Mouse (Mus musculus) stomach, postnatal 0 days (tissue): Measurements from ENCODE around the gene Cadps2. TPM values are rescaled to one million over a fixed set of nuclear protein-coding genes. Genes with fewer than 3 reads are reported as not detected.
A peak's percentile ranks its signal among the peaks of the same experiment; 100 is the strongest.

Experiments
- ATAC-seq: fragments of 200-750 bp; cut with Nextera tagmentation; 2 replicates; pipeline ENCODE4 v1.8.0; 2017; ENCODE audit not compliant: low FRiP score, low TSS enrichment
- DNase-seq: peaks from one replicate; pipeline ENCODE4 v3.0.0-alpha.2; 2016; ENCODE audit warnings: low spot score
- H3K27ac ChIP-seq: fragments of 300-500 bp; sonication (generic); replicated peaks from 2 replicates; pipeline ENCODE4 v1.5.1; 2014; ENCODE audit warnings: mild to moderate bottlenecking, control low read depth
- H3K27me3 ChIP-seq: fragments of 300-500 bp; sonication (generic); 2 replicates; pipeline ENCODE4 v1.6.1; 2014; ENCODE audit warnings: low read length; ENCODE audit not compliant: control insufficient read depth, insufficient read depth
- H3K36me3 ChIP-seq: fragments of 300-500 bp; sonication (generic); 2 replicates; pipeline ENCODE4 v1.6.1; 2014; ENCODE audit warnings: low read length, mixed read lengths; ENCODE audit not compliant: control insufficient read depth, insufficient read depth
- H3K4me1 ChIP-seq: fragments of 300-500 bp; sonication (generic); replicated peaks from 2 replicates; pipeline ENCODE4 v1.6.1; 2014; ENCODE audit warnings: antibody characterized with exemption; ENCODE audit not compliant: control insufficient read depth, insufficient read depth
- H3K4me2 ChIP-seq: fragments of 300-500 bp; sonication (generic); replicated peaks from 2 replicates; pipeline ENCODE4 v1.6.1; 2014; ENCODE audit warnings: low read depth, mild to moderate bottlenecking, control low read depth, moderate library complexity
- H3K4me3 ChIP-seq: fragments of 300-500 bp; sonication (generic); 2 replicates; pipeline ENCODE4 v1.5.1; 2014; ENCODE audit warnings: low read depth, low read length, control low read depth
- H3K9ac ChIP-seq: fragments of 300-500 bp; sonication (generic); 2 replicates; pipeline ENCODE4 v1.6.1; 2014; ENCODE audit warnings: mild to moderate bottlenecking, low read length, control low read depth, mixed read lengths
- H3K9me3 ChIP-seq: fragments of 300-500 bp; sonication (generic); 2 replicates; pipeline ENCODE4 v1.6.1; 2016; ENCODE audit warnings: low read length; ENCODE audit not compliant: control insufficient read depth
- CTCF ChIP-seq: IDR thresholded peaks from 2 replicates; pipeline ENCODE4 v1.5.1; 2016; ENCODE audit warnings: antibody characterized with exemption, low read depth, mild to moderate bottlenecking, moderate library complexity
- EP300 ChIP-seq: optimal IDR thresholded peaks from 2 replicates; pipeline ENCODE3; 2016; ENCODE audit warnings: antibody characterized with exemption
- WGBS: fragments of 180-500 bp; shearing (Covaris S2); extraction: QIAGEN DNeasy Blood & Tissue Kit; methylation state at CpG from one replicate; pipeline ENCODE4 v1.1.7; 2014; 5-methylcytosine and 5-hydroxymethylcytosine counted together
- polyA plus RNA-seq: library from polyadenylated mRNA; unstranded; fragments of >200 nt; fragmentation: Nextera tagmentation; extraction: Ambion mirVana; gene quantifications from 2 replicates; pipeline ENCODE4 v1.2.1, GENCODE M21; 2015

Cadps2 gene
- polyA plus RNA-seq, 1 experiment from 2014 or later = 4.8 TPM

GRCm38 (mm10) chr6:23288752-23289151 lies 550.5 kb downstream of the Cadps2 start:
- H3K27me3 ChIP-seq = no peaks in the 10 kb centered on the region
- TF ChIP-seq EP300 (no peak), CTCF (no peak)
- H3K9me3 ChIP-seq = no peaks in the 10 kb centered on the region
- ATAC-seq (peak; percentile 99), DNase-seq (no peak)
- no peak overlapping the region for H3K27ac ChIP-seq
- H3K4me3 ChIP-seq = no peak overlapping the region
- no peaks in the 10 kb centered on the region for H3K36me3 ChIP-seq
- H3K9ac ChIP-seq = no peak overlapping the region
- H3K4me2 ChIP-seq = no peak overlapping the region
- WGBS = 60% methylated on average over 4 of the region's 4 CpGs
- H3K4me1 ChIP-seq = no peaks in the 10 kb centered on the region

GRCm38 (mm10) chr6:23281514-23281820 lies 557.8 kb downstream of the Cadps2 start:
- no peak overlapping the region for H3K9ac ChIP-seq
- no peaks in the 10 kb centered on the region for H3K4me1 ChIP-seq
- no peak overlapping the region for H3K4me2 ChIP-seq
- H3K9me3 ChIP-seq = no peaks in the 10 kb centered on the region
- ATAC-seq (no peak), DNase-seq (no peak)
- no peaks in the 10 kb centered on the region for H3K36me3 ChIP-seq
- no peak overlapping the region for H3K27ac ChIP-seq
- H3K27me3 ChIP-seq = no peaks in the 10 kb centered on the region
- H3K4me3 ChIP-seq = no peak overlapping the region
- TF ChIP-seq EP300 (no peak), CTCF (no peak)
- 75% methylated on average over 9 of the region's 9 CpGs for WGBS

GRCm38 (mm10) chr6:23280811-23281513 lies 558.3 kb downstream of the Cadps2 start:
- Histone ChIP-seq H3K27ac (no peak overlapping the region), H3K4me1 (no peaks in the 10 kb centered on the region), H3K27me3 (no peaks in the 10 kb centered on the region), H3K4me2 (no peak overlapping the region), H3K9me3 (no peaks in the 10 kb centered on the region), H3K9ac (no peak overlapping the region), H3K4me3 (no peak overlapping the region), H3K36me3 (no peaks in the 10 kb centered on the region)
- DNase-seq = no peak
- 64% methylated on average over 15 of the region's 15 CpGs for WGBS
- TF ChIP-seq CTCF (no peak), EP300 (no peak)
- no peak for ATAC-seq

DNA sequence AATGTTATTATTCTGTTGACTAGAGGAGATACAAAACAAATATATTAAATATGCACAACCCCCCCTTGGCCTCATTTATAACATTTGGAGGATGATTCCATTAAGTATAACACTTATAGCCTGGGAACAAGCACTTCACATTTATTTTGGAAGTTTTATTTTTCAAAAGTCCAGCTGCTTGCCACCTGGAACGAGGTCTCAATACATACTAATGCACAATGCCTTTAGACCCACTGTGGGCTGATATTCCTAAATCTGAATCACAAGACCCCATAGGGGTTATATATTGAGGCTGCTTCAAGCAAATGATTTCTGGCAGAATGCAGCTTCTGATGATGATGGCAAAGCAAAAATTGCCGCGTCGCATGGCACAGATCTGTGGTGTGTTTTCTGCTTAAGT lies 565.7 kb downstream of the Cadps2 start:
- Histone ChIP-seq H3K4me3 (no peak overlapping the region), H3K4me1 (no peaks in the 10 kb centered on the region), H3K9me3 (no peaks in the 10 kb centered on the region), H3K36me3 (no peaks in the 10 kb centered on the region), H3K4me2 (no peak overlapping the region), H3K27me3 (no peaks in the 10 kb centered on the region; the same call in 1 of the 2 replicates), H3K9ac (no peak overlapping the region), H3K27ac (no peak overlapping the region)
- DNase-seq = no peak
- TF ChIP-seq CTCF = no peak
- no peak for TF ChIP-seq EP300
- WGBS = 75% methylated on average over 4 of the region's 4 CpGs
- no peak for ATAC-seq

- Histone ChIP-seq H3K36me3 (no peaks in the 10 kb centered on the region), H3K9ac (no peak overlapping the region), H3K9me3 (no peaks in the 10 kb centered on the region), H3K27ac (no peak overlapping the region), H3K4me3 (no peak overlapping the region), H3K4me2 (no peak overlapping the region), H3K27me3 (no peaks in the 10 kb centered on the region; the same call in 1 of the 2 replicates), H3K4me1 (no peaks in the 10 kb centered on the region)
- ATAC-seq = no peak
- DNase-seq = no peak
- WGBS = 12% methylated on average over 11 of the region's 11 CpGs
- TF ChIP-seq EP300 (no peak), CTCF (no peak)
Measured at GRCm38 (mm10) chr6:23272979-23273378, 566.2 kb downstream of the Cadps2 start.

DNA sequence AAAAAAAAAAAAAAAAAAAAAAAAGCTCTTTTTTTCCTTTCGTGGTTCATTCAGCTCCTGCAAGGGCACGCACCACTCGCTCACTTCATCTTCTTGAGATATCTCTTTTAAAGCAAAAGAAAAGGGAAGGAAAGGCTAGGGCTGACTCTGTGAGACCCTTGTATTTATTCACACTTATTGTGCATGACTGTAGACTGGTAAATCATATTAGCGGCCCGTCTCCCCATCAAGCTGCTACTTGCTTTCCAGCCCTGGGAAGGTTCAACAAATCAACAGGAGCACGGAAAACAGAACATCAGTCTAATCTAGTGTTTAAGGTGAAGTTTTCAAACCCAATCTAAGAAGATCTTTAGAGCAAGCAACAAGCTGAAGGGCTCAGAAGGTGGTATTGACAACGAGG lies 566.7 kb downstream of the Cadps2 start:
- Histone ChIP-seq H3K27me3 (no peaks in the 10 kb centered on the region; the same call in 1 of the 2 replicates), H3K4me2 (no peak overlapping the region), H3K4me1 (no peaks in the 10 kb centered on the region), H3K27ac (no peak overlapping the region), H3K9me3 (no peaks in the 10 kb centered on the region), H3K9ac (no peak overlapping the region), H3K4me3 (no peak overlapping the region), H3K36me3 (no peaks in the 10 kb centered on the region)
- no peak for DNase-seq
- TF ChIP-seq EP300 (no peak), CTCF (no peak)
- 44% methylated on average over 7 of the region's 7 CpGs for WGBS
- no peak for ATAC-seq
